Mouse (Mus musculus) neutrophil, adult 83 days (primary cell): Measurements from ENCODE around the gene Gm6408. TPM values are rescaled to one million over a fixed set of nuclear protein-coding genes. Genes with fewer than 3 reads are reported as not detected.

Experiments used
- total RNA-seq, 2 experiments: library from RNA; stranded (reverse); gene quantifications; one replicate each; pipeline ENCODE4 v1.2.4; 2023

The Gm6408 gene
- not detected for total RNA-seq

DNA sequence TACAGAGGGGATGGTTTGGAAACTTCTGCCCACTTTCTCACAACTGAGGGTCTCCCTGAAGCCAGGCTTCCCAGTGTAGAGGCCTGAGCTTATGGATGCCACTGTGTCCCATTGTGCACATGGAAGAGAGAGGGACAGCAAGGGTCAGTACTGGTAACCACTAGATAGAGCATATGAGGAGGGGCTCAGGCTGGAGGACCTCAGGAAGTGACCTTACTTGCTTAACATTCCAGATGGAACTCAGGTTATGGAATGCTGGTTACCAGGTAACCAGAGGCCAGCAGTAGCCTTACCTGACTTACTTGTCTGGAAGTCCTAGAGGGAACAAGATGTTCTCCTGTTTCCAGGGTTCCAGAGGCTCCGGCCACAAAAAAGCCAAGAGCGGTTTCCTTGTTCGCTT, at the start of gene Gm6408:
Gene Gm6408, plus strand, starts transcription at position 301 of the 400 bp plus-strand sequence.

GRCm38 (mm10) chr5:146491063-146491462, 9.3 kb downstream of the Gm6408 start, which contains the start of gene Gm6370:
Gene Gm6370 (plus strand): TSS chr5:146491363.

DNA sequence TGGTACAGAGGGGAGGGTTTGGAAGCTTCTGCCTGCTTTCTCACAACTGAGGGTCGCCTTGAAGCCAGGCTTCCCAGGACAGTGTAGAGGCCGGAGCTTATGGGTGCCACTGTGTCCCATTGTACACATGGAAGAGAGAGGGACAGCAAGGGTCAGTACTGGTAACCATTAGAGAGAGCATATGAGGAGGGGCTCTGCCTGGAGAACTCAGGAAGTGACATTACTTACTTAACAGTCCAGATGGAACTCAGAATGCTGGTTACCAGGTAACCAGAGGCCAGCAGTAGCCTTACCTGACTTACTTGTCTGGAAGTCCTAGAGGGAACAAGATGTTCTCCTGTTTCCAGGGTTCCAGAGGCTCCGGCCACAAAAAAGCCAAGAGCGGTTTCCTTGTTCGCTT, 20.3 kb downstream of the Gm6408 start, which contains the start of gene 4930449I24Rik:
Gene 4930449I24Rik, plus strand, starts transcription at position 301 of the 400 bp plus-strand sequence.

GRCm38 (mm10) chr5:146513823-146514222, 32.1 kb downstream of the Gm6408 start, which contains the start of gene Gm3402:
Gene Gm3402 (plus strand): TSS chr5:146514123.

DNA sequence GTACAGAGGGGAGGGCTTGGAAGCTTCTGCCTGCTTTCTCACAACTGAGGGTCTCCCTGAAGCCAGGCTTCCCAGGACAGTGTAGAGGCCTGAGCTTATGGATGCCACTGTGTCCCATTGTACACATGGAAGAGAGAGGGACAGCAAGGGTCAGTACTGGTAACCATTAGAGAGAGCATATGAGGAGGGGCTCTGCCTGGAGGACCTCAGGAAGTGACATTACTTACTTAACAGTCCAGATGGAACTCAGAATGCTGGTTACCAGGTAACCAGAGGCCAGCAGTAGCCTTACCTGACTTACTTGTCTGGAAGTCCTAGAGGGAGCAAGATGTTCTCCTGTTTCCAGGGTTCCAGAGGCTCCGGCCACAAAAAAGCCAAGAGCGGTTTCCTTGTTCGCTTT, 43.7 kb downstream of the Gm6408 start, which contains the start of gene Gm3404:
Gene Gm3404, plus strand, starts transcription at position 301 of the 400 bp plus-strand sequence.

Other genes with a start within 250 kb of the Gm6408 start
- gene Wasf3, start 97.0 kb upstream of the Gm6408 start, total RNA-seq = not detected
- gene Gm6370, start 9.4 kb downstream of the Gm6408 start, total RNA-seq = not detected
- not detected for gene 4930449I24Rik, start 20.4 kb downstream of the Gm6408 start, total RNA-seq
- gene Gm3402, start 32.2 kb downstream of the Gm6408 start, total RNA-seq = not detected
- gene Gm3404, start 43.8 kb downstream of the Gm6408 start, total RNA-seq = not detected
- not detected for gene Gm3409, start 55.7 kb downstream of the Gm6408 start, total RNA-seq
- not detected for gene Gm3415, start 74.2 kb downstream of the Gm6408 start, total RNA-seq
- gene Gpr12, start 103.3 kb downstream of the Gm6408 start, total RNA-seq = not detected